Mouse (Mus musculus): ENCODE results near the gene Dnpep. TPM values are rescaled to one million over a fixed set of nuclear protein-coding genes. Genes with fewer than 3 reads are reported as not detected.

Gene Dnpep
- polyA plus RNA-seq, 1 experiment: 81.9 TPM

GRCm38 (mm10) chr1:75277195-75278188 lies 40.3 kb downstream of the Dnpep start:
- DNase-seq (ENCODE audit: extremely low spot score in 1 of 2, low spot score in 1 of 2): no peak

GRCm38 (mm10) chr1:75264091-75264880 lies 53.5 kb downstream of the Dnpep start, which contains the start of gene Ptprn:
Gene Ptprn, minus strand, starts transcription at chr1:75264502.
- peak; percentile 76 to 88 for DNase-seq (ENCODE audit: extremely low spot score in 1 of 2, low spot score in 1 of 2)

DNA sequence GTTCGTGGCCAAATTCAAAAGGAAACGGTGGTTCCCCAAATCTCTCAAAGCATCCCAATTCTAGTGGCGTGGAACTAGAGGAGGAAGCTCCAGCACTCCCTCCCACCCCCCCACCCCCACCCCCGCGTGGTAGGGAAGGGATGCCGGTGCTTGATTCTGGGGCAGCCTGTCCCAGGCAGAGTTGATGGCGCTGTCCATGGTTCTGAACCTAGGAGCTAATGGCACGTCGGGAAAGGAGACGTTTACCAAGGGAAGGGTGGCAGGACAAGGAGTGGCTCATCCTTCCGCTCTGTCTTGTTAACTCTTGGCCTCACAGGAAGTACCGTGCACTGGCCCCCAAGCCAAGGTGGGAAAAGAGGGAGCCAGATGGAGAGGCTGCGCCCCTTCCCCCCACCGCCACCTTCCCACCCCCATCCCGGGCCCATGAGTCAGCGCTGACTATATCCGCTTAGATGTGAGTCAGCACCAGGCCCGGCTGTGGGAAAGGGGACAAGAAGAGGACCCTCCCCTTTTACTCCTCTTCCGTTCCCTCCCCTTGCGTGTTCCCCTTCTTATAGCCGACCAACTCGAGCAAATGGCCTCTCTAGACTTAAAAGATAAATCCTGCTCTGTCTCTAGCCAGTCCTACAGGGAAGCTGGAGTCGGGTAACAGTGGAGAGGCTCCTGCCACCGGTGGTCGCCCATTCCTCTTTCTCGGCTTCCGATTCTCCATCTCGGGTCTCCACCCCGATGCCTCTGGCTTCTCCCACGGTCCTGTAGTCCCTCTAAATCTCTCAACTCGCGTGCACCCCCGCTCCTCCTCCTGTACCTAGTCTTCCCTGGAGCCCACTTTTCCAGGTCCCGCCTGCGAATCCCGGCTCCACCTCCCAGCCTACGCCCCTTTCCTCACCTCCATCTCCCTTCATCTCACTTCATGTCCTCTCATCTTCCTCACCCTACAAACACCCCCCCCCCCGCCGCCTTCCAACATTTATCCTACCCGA lies 54.5 kb downstream of the Dnpep start:
- DNase-seq (ENCODE audit: extremely low spot score in 1 of 2, low spot score in 1 of 2): peak in 1 of 2 experiments; percentile 72

DNA sequence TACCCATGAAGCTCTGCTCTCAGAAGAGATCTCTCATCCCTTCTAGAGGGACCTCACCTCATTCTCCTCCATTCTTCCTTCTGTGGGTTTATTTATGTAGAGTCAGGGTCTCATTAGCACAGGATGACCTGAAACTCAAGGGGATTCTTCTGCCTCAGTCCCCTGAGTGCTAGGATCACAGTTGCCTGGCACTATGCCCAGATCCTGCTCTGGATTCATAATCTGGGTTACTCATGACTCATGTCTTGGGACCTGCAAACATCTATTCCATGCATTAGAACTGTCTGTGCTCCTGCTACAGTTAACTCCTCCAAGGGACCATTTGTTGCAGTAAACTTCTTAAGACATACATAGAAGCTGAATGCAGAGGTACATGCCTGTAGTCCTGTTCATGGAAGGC lies 56.5 kb downstream of the Dnpep start:
- no peak for DNase-seq (ENCODE audit: extremely low spot score in 1 of 2, low spot score in 1 of 2)

Other genes with a start within 250 kb of the Dnpep start
- gene Nhej1, start 192.8 kb downstream of the Dnpep start, polyA plus RNA-seq (2012; rRNA removed): 1.8 and 2.4 TPM in 2 replicates
- 0.12 and 0.23 TPM in 2 replicates for gene Slc23a3, start 184.1 kb downstream of the Dnpep start, polyA plus RNA-seq (2012; rRNA removed)
- gene Cnppd1, start 175.3 kb downstream of the Dnpep start, polyA plus RNA-seq (2012; rRNA removed): 31.9 and 35.3 TPM in 2 replicates
- 189 and 211 TPM in 2 replicates for gene Retreg2, start 175.2 kb downstream of the Dnpep start, polyA plus RNA-seq (2012; rRNA removed)
- gene Zfand2b, start 149.3 kb downstream of the Dnpep start, polyA plus RNA-seq (2012; rRNA removed): 55.1 and 56.5 TPM in 2 replicates
- 24.7 and 29.2 TPM in 2 replicates for gene Abcb6, start 137.6 kb downstream of the Dnpep start, polyA plus RNA-seq (2012; rRNA removed)
- 41.4 and 49.9 TPM in 2 replicates for gene Ankzf1, start 125.8 kb downstream of the Dnpep start, polyA plus RNA-seq (2012; rRNA removed)
- 101 and 107 TPM in 2 replicates for gene Atg9a, start 125.8 kb downstream of the Dnpep start, polyA plus RNA-seq (2012; rRNA removed)
- 20.1 and 25.5 TPM in 2 replicates for gene Glb1l, start 107.2 kb downstream of the Dnpep start, polyA plus RNA-seq (2012; rRNA removed)
- gene Stk16, start 107.2 kb downstream of the Dnpep start, polyA plus RNA-seq (2012; rRNA removed): 205 and 218 TPM in 2 replicates
- 358 and 465 TPM in 2 replicates for gene Tuba4a, start 98.1 kb downstream of the Dnpep start, polyA plus RNA-seq (2012; rRNA removed)
- gene A630095N17Rik, start 85.9 kb downstream of the Dnpep start, polyA plus RNA-seq (2012; rRNA removed): not detected in 2 replicates
- 78.7 and 90.5 TPM in 2 replicates for gene Dnajb2, start 81.6 kb downstream of the Dnpep start, polyA plus RNA-seq (2012; rRNA removed)
- 384 and 412 TPM in 2 replicates for gene Ptprn, start 53.5 kb downstream of the Dnpep start, polyA plus RNA-seq (2012; rRNA removed)
- 118 and 120 TPM in 2 replicates for gene Resp18, start 39.6 kb downstream of the Dnpep start, polyA plus RNA-seq (2012; rRNA removed)
- 2.5 and 3.5 TPM in 2 replicates for gene Des, start 42.3 kb upstream of the Dnpep start, polyA plus RNA-seq (2012; rRNA removed)
- 134 and 135 TPM in 2 replicates for gene Speg, start 57.3 kb upstream of the Dnpep start, polyA plus RNA-seq (2012; rRNA removed)
- gene Gmppa, start 117.9 kb upstream of the Dnpep start, polyA plus RNA-seq (2012; rRNA removed): 101 and 111 TPM in 2 replicates
- gene Asic4, start 132.4 kb upstream of the Dnpep start, polyA plus RNA-seq (2012; rRNA removed): 11.9 and 13.5 TPM in 2 replicates
- 73.9 and 79.5 TPM in 2 replicates for gene Chpf, start 161.3 kb upstream of the Dnpep start, polyA plus RNA-seq (2012; rRNA removed)
- 73.1 and 82.3 TPM in 2 replicates for gene Tmem198, start 161.5 kb upstream of the Dnpep start, polyA plus RNA-seq (2012; rRNA removed)
- 36.4 and 37.9 TPM in 2 replicates for gene Obsl1, start 188.5 kb upstream of the Dnpep start, polyA plus RNA-seq (2012; rRNA removed)
- gene Inha, start 189.1 kb upstream of the Dnpep start, polyA plus RNA-seq (2012; rRNA removed): 80.9 and 92.8 TPM in 2 replicates
- gene Stk11ip, start 203.5 kb upstream of the Dnpep start, polyA plus RNA-seq (2012; rRNA removed): 33.8 and 36.3 TPM in 2 replicates
- 115 and 122 TPM in 2 replicates for gene Slc4a3, start 228.3 kb upstream of the Dnpep start, polyA plus RNA-seq (2012; rRNA removed)

All from frontal cortex, adult 2 months (tissue).